Mouse (Mus musculus) heart, embryonic 11.5 days (tissue): ENCODE data around the gene Kmt5a. TPM values are rescaled to one million over a fixed set of nuclear protein-coding genes. Genes with fewer than 3 reads are reported as not detected.

Experiments used
- ATAC-seq: fragments of 200-750 bp; cut with Nextera tagmentation; replicated peaks from 2 replicates; pipeline ENCODE4 v1.8.0; 2017; ENCODE audit warnings: moderate library complexity; ENCODE audit not compliant: insufficient number of reproducible peaks, low FRiP score, low TSS enrichment
- H3K27ac ChIP-seq: fragments of 300-500 bp; sonication (generic); 2 replicates; pipeline ENCODE4 v1.5.1; 2014; ENCODE audit warnings: mild to moderate bottlenecking, low read depth, low read length
- H3K27me3 ChIP-seq: fragments of 300-500 bp; sonication (generic); 2 replicates; pipeline ENCODE4 v1.6.1; 2014; ENCODE audit warnings: mild to moderate bottlenecking, low read length, mixed read lengths; ENCODE audit not compliant: control insufficient read depth, insufficient read depth
- H3K36me3 ChIP-seq: fragments of 300-500 bp; sonication (generic); 2 replicates; pipeline ENCODE4 v1.6.1; 2014; ENCODE audit warnings: mild to moderate bottlenecking, low read length, moderate library complexity, mixed read lengths; ENCODE audit not compliant: control insufficient read depth, insufficient read depth
- H3K4me1 ChIP-seq: fragments of 300-500 bp; sonication (generic); 2 replicates; pipeline ENCODE4 v1.6.1; 2014; ENCODE audit warnings: low read length; ENCODE audit not compliant: control insufficient read depth, insufficient read depth
- H3K4me2 ChIP-seq: fragments of 300-500 bp; sonication (generic); 2 replicates; pipeline ENCODE4 v1.6.1; 2014; ENCODE audit warnings: mild to moderate bottlenecking, moderate library complexity
- H3K4me3 ChIP-seq: fragments of 300-500 bp; sonication (generic); 2 replicates; pipeline ENCODE4 v1.5.1; 2014; ENCODE audit warnings: low read depth, low read length
- H3K9ac ChIP-seq: fragments of 300-500 bp; sonication (generic); 2 replicates; pipeline ENCODE4 v1.6.1; 2014; ENCODE audit warnings: mild to moderate bottlenecking, low read depth, low read length, moderate library complexity
- H3K9me3 ChIP-seq: fragments of 300-500 bp; sonication (generic); replicated peaks from 2 replicates; pipeline ENCODE4 v1.6.1; 2016; ENCODE audit warnings: low read length; ENCODE audit not compliant: control insufficient read depth
- WGBS: fragments of 180-500 bp; shearing (Covaris S2); extraction: QIAGEN DNeasy Blood & Tissue Kit; methylation state at CpG from one replicate; pipeline ENCODE4 v1.1.7; 2014; ENCODE audit not compliant: insufficient replicate concordance; 5-methylcytosine and 5-hydroxymethylcytosine counted together
- polyA plus RNA-seq: library from polyadenylated mRNA; unstranded; fragments of >200 nt; fragmentation: Nextera tagmentation; extraction: Ambion mirVana; gene quantifications from 2 replicates; pipeline ENCODE4 v1.2.1, GENCODE M21; 2014

The Kmt5a gene
- polyA plus RNA-seq, 1 experiment from 2014 or later, result 93.9 TPM

DNA sequence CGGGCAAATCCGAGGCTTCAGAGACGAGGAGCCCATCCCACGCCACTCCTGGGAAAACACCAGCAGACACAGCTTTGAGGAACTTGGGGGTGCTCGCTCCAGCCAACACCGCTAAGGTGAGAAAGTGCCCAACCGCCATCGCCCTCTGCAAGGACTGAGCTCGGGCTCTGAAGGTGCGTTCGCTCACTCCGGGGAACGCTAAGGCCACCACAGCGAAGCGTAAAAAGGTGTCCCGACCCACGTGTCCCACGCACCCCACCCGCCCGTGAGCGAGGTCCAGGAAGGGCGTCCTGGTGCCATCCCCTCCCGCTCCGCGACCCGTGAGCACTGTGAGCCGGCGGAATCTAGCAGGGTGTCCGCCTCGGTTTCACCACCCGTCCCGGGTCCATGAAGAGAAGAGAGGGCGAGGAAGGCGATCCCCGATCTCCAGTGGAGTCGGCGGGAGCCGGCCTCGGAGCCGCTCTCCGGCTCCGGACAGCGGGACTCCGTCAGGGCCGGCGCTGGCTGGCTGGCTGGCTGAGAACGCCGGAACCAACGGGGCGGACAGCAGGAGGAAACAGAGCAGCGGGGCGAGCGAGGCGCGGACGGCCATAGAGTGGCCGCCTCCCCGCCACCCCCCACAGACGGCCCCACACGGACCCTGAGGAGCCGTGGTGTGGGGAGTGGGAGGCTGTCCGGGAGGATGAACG is 14.9 kb upstream of the Kmt5a start:
- peak; percentile 39 for ATAC-seq
- peak overlapping the region; percentile 70 for H3K4me3 ChIP-seq
- peak overlapping the region; percentile 98 for H3K9ac ChIP-seq
- H3K4me1 ChIP-seq, result peaks cover 4% of the 10 kb centered on the region; the same call in 1 of the 2 replicates
- H3K27me3 ChIP-seq, result no peaks in the 10 kb centered on the region
- H3K4me2 ChIP-seq, result peak overlapping the region; percentile 85
- no peaks in the 10 kb centered on the region for H3K9me3 ChIP-seq
- H3K36me3 ChIP-seq, result no peaks in the 10 kb centered on the region
- H3K27ac ChIP-seq, result peak overlapping the region; percentile 84
- under 1% methylated on average over 63 of the region's 63 CpGs for WGBS

DNA sequence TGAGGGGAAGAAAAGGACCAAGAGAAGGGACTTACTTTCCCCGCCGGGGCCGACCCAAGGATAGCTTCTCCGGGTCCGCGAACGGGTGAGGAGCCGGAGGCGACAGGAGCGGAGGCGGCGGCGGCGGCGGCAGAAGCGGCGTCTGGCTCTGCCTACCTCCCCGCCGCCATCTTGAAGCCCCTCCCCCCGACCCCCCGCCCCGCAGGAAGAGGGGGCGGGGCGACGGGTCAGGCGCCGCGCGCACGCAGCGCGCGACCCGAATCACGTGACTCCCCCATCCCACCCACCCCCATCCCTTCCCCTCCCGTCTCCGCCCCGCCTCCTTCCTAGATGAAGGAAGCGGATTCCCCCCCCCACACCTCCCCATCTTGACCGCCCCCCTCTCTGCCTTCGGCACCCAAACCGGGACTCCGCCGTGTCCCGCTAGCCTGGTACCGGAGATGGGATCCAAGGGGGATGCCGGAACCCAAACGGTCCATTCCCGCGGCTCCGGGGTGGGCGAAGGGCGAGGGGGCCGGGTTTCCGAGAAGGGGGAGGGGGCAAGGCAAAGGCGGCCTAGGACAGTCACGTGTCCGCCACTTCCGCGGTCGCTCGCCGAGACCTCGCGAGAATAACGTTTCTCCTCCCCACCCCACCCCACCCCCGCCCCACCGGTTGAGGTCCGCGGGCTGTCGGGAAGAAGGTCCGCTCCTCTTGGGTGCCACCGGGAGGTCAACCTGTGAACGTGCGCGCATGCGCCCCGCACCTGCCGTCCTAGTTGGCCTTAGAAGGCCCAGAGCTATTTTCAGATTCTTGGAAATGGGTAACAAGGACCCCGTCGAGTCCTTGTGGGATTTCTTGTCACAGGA is 14.1 kb upstream of the Kmt5a start, which contains the start of gene Sbno1:
TSS of gene Sbno1 (minus strand) at position 590 of the 848 bp plus-strand sequence.
- H3K4me1 ChIP-seq, result peaks cover 4% of the 10 kb centered on the region; the same call in 1 of the 2 replicates
- peak; percentile 92 for ATAC-seq
- H3K9ac ChIP-seq, result peak within 1 kb of the TSS; percentile 98
- peak within 1 kb of the TSS; percentile 85 for H3K4me2 ChIP-seq
- H3K4me3 ChIP-seq, result peak within 1 kb of the TSS; percentile 70
- H3K9me3 ChIP-seq, result no peaks in the 10 kb centered on the region
- no peaks in the 10 kb centered on the region for H3K27me3 ChIP-seq
- under 1% methylated on average over 60 of the region's 81 CpGs for WGBS
- H3K27ac ChIP-seq, result peak within 1 kb of the TSS; percentile 84
- no peaks in the 10 kb centered on the region for H3K36me3 ChIP-seq

DNA sequence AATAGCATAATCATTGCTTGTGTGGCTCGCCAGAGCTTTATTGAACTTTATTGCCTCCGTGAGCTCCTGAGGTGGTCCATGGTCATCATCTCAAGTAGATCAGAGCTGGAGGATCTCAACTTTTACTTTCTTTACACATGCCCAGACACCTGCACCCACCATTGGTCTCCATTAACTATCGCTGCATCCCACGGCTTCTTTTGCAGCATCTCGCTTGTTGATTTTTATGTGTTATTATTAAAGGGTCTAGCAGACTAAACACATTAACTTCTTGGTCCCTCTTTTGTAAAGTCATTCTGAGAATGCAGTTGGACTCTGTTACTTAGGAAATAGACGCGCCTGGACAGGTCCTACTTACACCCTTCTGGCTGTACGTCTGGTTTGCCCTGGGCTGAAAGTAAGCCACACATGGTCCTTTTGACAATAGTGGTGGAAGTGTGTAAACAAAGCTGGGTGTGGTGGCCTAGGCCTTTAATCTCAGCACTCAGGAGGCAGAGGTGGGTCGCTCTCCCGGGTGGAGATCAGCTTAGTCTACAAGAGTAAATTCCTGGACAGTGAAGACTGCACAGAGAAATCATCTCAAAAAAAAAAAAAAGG is 13.2 kb upstream of the Kmt5a start:
- H3K27me3 ChIP-seq, result no peaks in the 10 kb centered on the region
- H3K36me3 ChIP-seq, result no peaks in the 10 kb centered on the region
- no peak for ATAC-seq
- 0 out of 2 replicates have a peak overlapping the region, but pooled peaks have one; percentile 10 for H3K9ac ChIP-seq
- peak overlapping the region; percentile 56 for H3K4me2 ChIP-seq
- H3K27ac ChIP-seq, result peak overlapping the region; percentile 84; the same call in 1 of the 2 replicates
- H3K4me1 ChIP-seq, result peaks cover 3% of the 10 kb centered on the region; the same call in 1 of the 2 replicates
- peak overlapping the region; percentile 70 for H3K4me3 ChIP-seq
- WGBS, result 90% methylated on average over 10 of the region's 10 CpGs
- H3K9me3 ChIP-seq, result no peaks in the 10 kb centered on the region

DNA sequence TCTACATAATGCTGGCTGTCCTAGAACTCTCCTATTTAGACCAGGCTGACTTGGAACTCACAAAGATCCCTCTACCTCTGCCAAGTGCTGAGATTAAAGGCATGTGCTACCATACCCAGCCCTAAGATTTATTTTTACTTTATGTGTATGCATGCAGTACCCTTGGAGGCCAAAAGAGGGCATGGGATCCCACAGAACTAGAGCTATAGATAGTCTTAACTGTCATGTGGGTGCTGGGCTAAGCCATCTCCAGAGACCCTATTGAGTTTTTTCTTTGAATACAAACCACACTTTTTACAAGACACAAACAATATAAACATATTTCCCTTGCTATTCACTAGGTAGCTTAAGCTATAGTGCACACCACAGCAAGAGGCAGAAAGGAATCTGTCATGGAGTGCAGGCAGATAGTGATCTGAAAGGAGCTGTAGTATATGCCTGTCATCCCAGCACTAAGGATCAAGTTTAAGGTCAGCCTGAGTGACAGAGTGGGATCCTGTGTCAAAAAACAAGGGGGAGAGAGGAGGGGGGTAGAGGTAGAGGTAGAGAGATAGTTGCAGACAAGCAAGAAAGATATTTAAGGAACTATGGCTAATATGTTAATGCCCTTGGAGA is 7.2 kb upstream of the Kmt5a start:
- Histone ChIP-seq H3K36me3 (no peaks in the 10 kb centered on the region), H3K9me3 (no peaks in the 10 kb centered on the region), H3K4me2 (no peak overlapping the region), H3K4me1 (no peaks in the 10 kb centered on the region), H3K9ac (no peak overlapping the region), H3K27ac (no peak overlapping the region), H3K4me3 (no peak overlapping the region), H3K27me3 (no peaks in the 10 kb centered on the region)
- peak; percentile 50; the same call in 1 of the 2 replicates for ATAC-seq

DNA sequence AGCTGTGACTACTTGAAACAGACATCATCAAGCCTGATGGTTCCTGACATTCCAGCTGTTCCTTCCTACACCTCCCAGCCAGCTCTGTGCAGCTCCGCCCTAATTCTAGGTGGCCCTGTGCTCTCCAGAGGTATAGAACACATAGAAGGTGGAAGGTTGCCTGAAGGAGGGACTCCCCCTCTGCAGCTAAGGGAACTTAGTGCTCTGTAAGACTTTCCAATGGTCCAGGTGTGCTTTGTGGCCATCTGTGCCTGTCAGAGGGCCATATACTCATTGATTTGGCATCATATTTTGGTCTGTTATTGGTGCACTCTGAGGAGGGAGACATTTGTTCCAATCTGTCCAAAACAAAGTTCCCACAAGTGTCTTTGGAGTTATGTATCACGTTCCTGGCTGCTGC is 6.7 kb upstream of the Kmt5a start:
- no peaks in the 10 kb centered on the region for H3K4me1 ChIP-seq
- no peak for ATAC-seq
- 63% methylated on average over 2 of the region's 2 CpGs for WGBS
- H3K27me3 ChIP-seq, result no peaks in the 10 kb centered on the region
- H3K4me3 ChIP-seq, result no peak overlapping the region
- H3K36me3 ChIP-seq, result no peaks in the 10 kb centered on the region
- H3K27ac ChIP-seq, result no peak overlapping the region
- H3K9me3 ChIP-seq, result no peaks in the 10 kb centered on the region
- H3K4me2 ChIP-seq, result no peak overlapping the region
- no peak overlapping the region for H3K9ac ChIP-seq

DNA sequence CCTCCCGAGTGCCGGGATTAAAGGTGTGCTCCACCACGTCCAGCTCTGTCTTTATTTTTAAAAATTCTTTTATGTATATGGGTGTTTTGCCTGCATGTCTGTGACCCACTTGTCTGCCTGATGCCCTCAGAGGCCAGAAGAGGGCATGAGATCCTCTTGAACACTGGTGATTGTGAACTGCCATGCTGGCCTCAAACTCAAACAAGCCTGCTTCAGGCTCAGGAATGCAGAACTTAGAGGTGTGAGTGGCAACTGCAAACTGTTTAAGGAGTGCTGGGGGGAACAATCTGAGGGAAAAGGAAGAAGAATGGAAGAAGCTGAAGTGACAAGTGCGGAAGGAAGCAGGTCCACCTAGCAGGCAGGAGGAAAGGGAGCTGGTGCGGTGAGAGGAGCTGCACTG is 1.5 kb upstream of the Kmt5a start:
- Histone ChIP-seq H3K9me3 (no peaks in the 10 kb centered on the region), H3K27me3 (no peaks in the 10 kb centered on the region), H3K4me2 (no peak overlapping the region), H3K36me3 (no peaks in the 10 kb centered on the region), H3K27ac (0 out of 2 replicates have a peak overlapping the region, but pooled peaks have one; percentile 50), H3K9ac (no peak overlapping the region), H3K4me3 (no peak overlapping the region), H3K4me1 (no peaks in the 10 kb centered on the region)
- no peak for ATAC-seq
- 89% methylated on average over 5 of the region's 5 CpGs for WGBS

DNA sequence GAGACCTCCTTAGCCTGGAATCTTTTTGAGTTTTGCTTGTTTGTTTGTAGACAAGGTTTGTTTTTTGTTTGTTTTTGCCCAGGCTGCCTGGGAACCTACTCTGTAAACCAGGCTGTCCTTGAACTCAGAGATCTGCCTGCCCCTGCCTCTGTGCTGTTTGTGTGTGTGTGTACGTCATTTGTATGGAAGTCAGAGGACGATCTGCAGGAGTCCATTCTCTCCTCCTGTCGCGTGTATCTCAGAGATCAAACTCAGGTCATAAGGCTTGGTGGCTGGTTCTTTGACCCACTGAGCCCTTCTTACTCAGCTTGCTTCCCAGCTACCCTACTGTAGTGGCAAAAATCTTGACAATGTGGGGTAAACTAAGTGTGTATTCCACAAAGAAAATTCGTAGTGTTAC is 984 bp upstream of the Kmt5a start:
- Histone ChIP-seq H3K4me2 (peak overlapping the region; percentile 93), H3K27ac (peak overlapping the region; percentile 93; the same call in 1 of the 2 replicates), H3K9ac (no peak overlapping the region), H3K4me3 (peak overlapping the region; percentile 67), H3K36me3 (no peaks in the 10 kb centered on the region), H3K27me3 (no peaks in the 10 kb centered on the region), H3K4me1 (no peaks in the 10 kb centered on the region), H3K9me3 (no peaks in the 10 kb centered on the region)
- ATAC-seq, result no peak
- 56% methylated on average over 5 of the region's 5 CpGs for WGBS

DNA sequence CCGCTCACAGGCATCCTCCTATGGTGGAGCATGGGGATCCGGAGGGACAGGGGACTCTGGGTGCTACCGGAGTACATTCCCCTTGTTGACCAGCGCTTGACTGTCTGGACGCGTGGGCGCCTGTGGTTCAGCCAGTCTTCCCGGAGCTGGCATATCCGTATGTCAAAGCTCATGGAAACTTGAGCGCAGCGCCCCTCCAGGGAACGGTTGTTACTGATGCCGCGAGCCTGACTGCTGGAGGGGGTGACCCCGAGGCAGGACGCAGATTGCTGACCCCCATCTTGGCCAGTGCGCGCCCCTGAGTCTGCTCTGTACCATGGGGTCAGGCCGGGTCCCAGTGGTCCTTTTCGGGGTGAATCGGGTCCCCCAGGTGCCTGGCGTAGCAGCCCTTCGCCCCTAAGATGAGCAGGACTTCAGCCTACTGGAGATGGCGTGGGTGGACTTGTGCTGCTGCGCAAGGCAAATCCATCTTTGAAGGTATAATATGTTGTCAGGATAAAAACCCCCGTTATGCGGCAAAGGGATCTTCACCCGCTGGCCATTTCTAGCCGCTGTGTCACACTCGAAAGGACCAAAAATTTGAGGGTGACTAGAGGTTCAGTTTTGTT is 468 bp downstream of the Kmt5a start:
- no peaks in the 10 kb centered on the region for H3K9me3 ChIP-seq
- ATAC-seq, result peak; percentile 52

More for the DNA sequence above, 468 bp downstream of the Kmt5a start:
- H3K9ac ChIP-seq, result peak overlapping the region; percentile 81
- peak overlapping the region; percentile 67 for H3K4me3 ChIP-seq
- no peaks in the 10 kb centered on the region for H3K27me3 ChIP-seq
- peak overlapping the region; percentile 93 for H3K4me2 ChIP-seq
- no peaks in the 10 kb centered on the region for H3K36me3 ChIP-seq
- H3K27ac ChIP-seq, result peak overlapping the region; percentile 93
- no peaks in the 10 kb centered on the region; the same call in 1 of the 2 replicates for H3K4me1 ChIP-seq
- 1% methylated on average over 30 of the region's 30 CpGs for WGBS
